Mouse (Mus musculus) spleen, postnatal 14 days (tissue): ENCODE results near the gene Myo3b.

Experiments
- DNase-seq, 2 experiments: peaks; one replicate each; pipeline ENCODE4 v3.0.0; 2021 to 2022; ENCODE audit warnings: low spot score in 2 of 2

Gene Myo3b

DNA sequence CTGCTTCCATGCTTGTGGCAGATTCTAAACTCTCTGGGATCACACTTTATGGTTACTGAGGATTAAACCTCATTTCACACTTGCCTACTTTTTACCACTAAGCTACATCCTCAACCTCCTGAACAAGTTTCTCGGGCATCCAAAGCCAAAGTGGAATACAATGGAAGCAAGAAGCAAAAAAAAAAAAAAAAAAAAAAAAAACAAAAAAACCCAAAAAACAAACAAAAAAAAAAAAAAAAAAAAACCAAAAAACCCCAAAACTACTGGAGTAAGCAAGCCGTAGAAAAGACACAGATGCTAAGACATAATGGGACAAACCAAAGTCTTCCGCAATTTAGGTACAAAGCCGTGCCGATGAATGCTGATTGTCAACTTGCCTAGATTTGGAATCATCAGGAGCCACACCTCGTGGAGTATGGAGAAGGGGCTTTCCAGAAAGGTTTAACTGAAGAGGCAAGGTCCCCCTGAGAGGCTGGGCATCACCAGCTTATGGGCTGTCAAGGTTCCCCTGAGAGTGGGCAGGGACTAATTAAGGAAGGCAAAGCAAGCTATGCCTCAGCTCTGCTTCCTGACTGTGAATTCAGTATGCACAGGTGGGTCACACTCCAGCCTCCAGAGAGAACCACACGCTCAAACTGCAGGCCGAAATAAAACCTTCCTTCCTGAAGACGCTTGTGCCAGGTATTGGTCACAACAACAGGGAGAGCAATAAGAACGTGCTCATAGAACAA lies 313.7 kb downstream of the Myo3b start:
- no peak for DNase-seq

- DNase-seq, result no peak
Observed at GRCm38 (mm10) chr2:70354056-70354455, 315.1 kb downstream of the Myo3b start.

DNA sequence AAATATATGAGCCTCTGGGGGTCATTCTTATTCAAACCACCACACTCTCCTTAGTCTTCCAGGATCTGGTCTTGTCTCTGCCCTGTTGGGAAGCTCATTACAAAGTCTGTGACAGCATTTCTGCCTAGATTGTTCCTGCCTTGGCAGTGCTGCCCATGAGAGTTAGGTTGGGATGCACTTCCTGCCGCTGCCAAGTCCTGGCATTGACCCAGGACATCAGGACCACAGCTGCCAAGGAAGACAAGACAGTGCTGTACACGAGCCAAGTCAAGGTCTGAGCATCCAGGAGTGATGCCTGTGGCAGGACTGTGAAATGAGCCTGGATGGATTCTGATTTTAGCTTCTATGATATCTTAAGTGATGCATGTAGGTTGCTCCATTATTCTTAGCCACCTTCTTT lies 316.1 kb downstream of the Myo3b start:
- DNase-seq, result no peak

- no peak for DNase-seq
Observed at GRCm38 (mm10) chr2:70369421-70369820, 330.5 kb downstream of the Myo3b start.

- DNase-seq, result no peak
Observed at GRCm38 (mm10) chr2:70379341-70379740, 340.4 kb downstream of the Myo3b start.

- DNase-seq, result no peak
Observed at GRCm38 (mm10) chr2:70379939-70380338, 341.0 kb downstream of the Myo3b start.

DNA sequence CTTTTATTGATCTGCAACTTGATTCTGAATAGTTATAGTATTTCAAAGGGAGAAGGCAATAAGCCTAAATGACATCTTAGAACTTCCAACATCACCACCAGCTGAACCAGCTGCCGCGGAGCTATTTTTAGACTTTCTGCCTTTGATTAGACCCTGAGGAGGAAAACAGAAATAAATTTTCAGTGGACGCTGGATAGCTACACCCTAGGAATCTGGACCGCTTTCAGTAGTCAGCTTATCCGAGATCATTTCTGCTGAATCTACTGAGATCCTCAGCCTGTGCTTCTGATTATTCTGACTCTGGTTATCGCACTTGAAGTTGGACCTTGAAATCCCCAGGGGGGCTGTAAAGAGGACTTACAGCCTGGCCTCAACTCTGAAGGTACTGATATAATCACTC lies 349.7 kb downstream of the Myo3b start:
- DNase-seq, result no peak

GRCm38 (mm10) chr2:70389162-70389561 lies 350.2 kb downstream of the Myo3b start:
- DNase-seq, result no peak

DNA sequence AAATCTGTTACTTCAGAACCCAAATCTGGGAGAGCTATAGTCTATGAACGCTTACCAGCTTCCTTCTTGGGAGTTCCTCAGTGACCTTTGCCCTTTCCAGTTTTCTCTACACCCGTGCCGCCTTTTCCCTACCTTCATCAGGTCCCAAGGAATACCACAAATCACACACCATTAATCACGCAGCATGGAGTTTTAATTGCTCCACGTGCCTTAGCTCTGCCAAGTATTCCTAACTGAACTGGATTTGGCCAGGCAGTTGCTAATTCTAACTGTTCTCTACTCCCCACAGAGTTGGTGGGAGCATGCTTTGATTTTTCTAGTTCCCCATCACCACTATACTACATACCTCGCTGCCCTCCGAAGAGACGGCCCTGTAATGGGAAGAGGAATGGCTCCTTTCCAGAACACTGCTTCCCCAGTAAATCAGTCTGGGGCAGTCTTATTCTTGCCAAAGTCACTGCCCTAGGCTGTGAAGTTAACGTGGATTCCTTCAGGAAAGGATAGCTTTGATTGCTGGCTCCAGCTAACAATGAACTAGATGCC lies 358.9 kb downstream of the Myo3b start:
- no peak for DNase-seq

- no peak for DNase-seq
Observed at GRCm38 (mm10) chr2:70399441-70400115, 360.7 kb downstream of the Myo3b start.

DNA sequence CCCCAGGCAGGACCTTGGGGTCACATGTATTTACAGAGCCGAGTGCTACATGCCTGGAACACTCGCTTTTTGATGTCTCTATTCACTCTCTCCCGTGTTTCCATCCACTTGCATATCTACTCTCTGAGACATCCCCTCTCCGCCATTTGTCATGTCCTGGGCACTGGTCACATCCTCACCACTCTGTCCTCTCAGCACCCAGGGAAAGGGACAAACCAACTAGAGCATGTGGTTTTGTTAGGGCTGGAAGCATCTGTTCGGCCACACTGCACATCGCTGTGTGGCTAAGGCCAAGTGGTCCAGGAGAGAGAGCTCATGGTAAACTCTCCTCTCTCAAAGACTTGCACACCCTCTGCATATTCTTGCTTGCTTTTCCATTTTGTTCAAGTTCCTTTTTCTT lies 361.4 kb downstream of the Myo3b start:
- no peak for DNase-seq

DNA sequence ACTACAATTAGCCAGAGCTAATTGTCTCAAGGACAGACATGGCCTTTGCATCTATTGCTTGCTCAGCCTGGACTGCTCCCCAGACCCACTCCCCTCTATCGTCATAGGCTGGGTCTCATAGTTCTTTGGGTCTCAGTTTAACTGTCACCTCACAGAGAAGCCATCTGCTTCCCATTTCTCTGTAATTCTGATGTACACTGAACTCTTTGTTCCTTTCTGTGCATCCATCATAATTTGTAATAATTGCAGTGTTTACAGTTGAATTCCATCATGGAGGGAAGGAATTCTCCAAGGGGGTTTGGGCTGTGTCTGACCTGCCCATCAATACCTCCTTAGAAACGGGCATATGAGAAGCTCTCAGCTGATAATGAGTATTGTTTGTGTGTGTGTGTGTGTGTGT lies 365.4 kb downstream of the Myo3b start:
- DNase-seq, result no peak

GRCm38 (mm10) chr2:70406846-70407245 lies 367.9 kb downstream of the Myo3b start:
- no peak for DNase-seq

DNA sequence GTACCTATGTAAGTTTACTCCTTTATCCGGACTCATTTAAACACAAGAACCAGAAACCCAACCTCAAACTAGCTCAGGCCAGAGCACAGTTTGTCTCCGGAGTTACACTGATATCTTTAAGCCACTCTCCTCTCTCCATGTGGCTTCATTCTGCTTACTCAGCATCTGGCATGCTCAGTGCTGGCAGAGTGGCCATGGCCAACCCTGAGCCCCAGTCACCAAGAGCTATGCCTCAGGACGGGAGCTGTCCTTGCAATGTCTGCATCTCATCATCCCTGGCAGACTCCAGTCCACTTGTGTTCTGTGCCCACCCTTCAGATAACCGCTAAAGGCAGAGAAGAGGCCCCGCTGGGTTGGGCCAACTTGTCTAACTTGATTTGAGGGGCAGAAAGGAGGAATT lies 368.8 kb downstream of the Myo3b start:
- DNase-seq, result no peak

- no peak for DNase-seq
Observed at GRCm38 (mm10) chr2:70410298-70410885, 371.5 kb downstream of the Myo3b start.

DNA sequence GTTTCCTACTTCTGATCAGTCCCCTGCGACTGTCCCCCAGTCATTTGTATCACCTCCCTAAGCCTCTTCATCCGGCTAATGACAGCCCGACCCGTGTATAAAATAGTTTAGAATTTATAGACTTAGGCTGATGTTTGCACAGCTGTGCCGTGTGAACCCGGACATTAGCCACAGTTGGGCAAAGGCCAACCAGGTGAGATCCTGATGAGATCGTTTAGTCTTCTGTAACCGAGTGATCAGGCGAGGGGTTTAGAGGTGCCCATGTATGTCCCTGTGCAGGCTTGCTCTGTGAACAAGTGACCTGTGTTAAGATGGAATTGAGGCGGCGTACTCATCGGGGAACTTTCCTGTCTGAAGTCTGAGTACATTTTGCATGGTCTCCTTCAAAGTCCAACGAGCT lies 373.4 kb downstream of the Myo3b start:
- no peak for DNase-seq

DNA sequence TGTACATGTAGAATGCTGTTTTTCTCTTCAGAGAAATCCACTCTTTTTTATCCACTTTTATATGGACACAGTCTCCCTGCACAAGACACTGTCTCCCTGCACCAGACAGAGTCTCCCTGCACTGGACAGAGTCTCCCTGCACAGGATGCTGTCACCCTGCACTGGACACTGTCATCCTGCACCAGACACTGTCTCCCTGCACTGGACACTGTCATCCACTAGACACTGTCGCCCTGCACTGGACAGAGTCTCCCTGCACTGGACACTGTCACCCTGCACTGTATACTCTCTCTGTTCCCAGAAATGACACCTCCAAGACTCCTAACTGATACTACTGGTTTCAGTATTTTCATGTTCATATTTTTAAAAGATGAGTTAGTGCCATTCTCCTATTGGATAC lies 375.5 kb downstream of the Myo3b start:
- DNase-seq, result no peak

GRCm38 (mm10) chr2:70415521-70415920 lies 376.6 kb downstream of the Myo3b start:
- no peak for DNase-seq

- DNase-seq, result no peak
Observed at GRCm38 (mm10) chr2:70419336-70419735, 380.4 kb downstream of the Myo3b start.

- DNase-seq, result no peak
Observed at GRCm38 (mm10) chr2:70421144-70421874, 382.4 kb downstream of the Myo3b start.

DNA sequence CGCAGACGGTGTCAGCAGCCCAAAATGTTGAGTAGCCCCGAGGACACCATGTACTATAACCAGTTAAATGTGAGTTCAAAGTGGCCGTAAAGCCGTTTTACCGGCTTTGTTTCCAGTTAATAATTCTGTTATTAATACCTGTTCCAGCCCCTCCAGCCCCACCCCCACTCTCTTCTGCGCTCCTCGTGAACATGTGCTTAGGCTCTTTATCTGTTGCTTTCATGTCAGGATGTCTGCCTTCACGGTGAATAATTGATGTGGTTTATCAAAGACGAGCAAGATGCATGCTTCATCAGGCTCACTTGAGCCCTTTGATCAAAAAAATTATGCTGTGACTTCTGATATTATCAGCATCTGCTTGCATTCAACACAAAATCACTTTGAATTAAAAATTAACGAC lies 386.7 kb downstream of the Myo3b start:
- no peak for DNase-seq

DNA sequence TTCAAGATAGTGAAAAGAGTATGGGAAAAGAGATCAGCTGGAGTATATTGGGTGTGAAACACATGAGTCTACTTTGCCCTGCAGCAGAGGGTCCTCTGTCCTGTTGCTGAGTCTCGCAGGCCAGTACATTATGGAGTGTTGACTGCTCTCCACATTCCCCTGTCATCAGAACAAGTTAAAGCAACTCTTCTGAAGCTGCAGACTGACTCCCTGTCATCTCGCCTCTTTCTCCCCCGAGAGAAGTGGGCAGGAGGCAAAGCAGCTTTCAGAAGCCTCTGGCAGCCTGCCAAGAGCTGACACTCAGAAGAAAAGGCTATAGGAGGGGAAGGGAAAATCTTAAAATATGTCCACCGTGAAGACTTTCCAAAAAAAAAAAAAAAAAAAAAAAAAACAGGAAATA lies 404.1 kb downstream of the Myo3b start:
- DNase-seq, result no peak
